Mouse (Mus musculus): ENCODE data around the gene Pfdn4. TPM values are rescaled to one million over a fixed set of nuclear protein-coding genes. Genes with fewer than 3 reads are reported as not detected.
A peak's percentile ranks its signal among the peaks of the same experiment; 100 is the strongest.

The Pfdn4 gene
- polyA plus RNA-seq, 1 experiment from 2014 or later, result 48.1 TPM

GRCm38 (mm10) chr2:170497091-170497566 lies 901 bp downstream of the Pfdn4 start, which contains the start of gene Cyp24a1:
TSS of gene Cyp24a1 (minus strand) at chr2:170497145.
- WGBS, result under 1% methylated on average over 34 of the region's 36 CpGs
- no peak within 1 kb of the TSS for H3K9ac ChIP-seq (ENCODE audit: low read length)
- H3K36me3 ChIP-seq (ENCODE audit: control insufficient read depth, insufficient read depth, low read length), result no peaks in the 10 kb centered on the region
- H3K27ac ChIP-seq (replicated peaks in 1 of 2; ENCODE audit: control insufficient read depth in 1 of 2, insufficient read depth in 1 of 2, low read depth in 2 of 2, low read length in 2 of 2), result no peak within 1 kb of the TSS
- H3K4me3 ChIP-seq (ENCODE audit: control insufficient read depth in 1 of 2, insufficient read depth in 1 of 2, low read depth in 1 of 2, low read length in 2 of 2), result peak within 1 kb of the TSS in 1 of 2 experiments; percentile 17; a peak in 2 of 4 replicates
- H3K4me1 ChIP-seq (ENCODE audit: control insufficient read depth in 2 of 2, insufficient read depth in 2 of 2, low read length in 2 of 2), result peaks cover 2 to 10% of the 10 kb centered on the region in 2 experiments; a peak in 3 of 4 replicates
- no peaks in the 10 kb centered on the region for H3K9me3 ChIP-seq (ENCODE audit: control insufficient read depth, low read length)
- peaks cover 91% of the 10 kb centered on the region for H3K27me3 ChIP-seq (ENCODE audit: control insufficient read depth, insufficient read depth, low read length)
- 0 out of 2 replicates have a peak, but pooled peaks have one; percentile 21 for ATAC-seq (ENCODE audit: insufficient number of reproducible peaks, insufficient read depth, low FRiP score, low read depth)
- peak within 1 kb of the TSS; percentile 45 for H3K4me2 ChIP-seq (ENCODE audit: low read length)

GRCm38 (mm10) chr2:170498011-170498410 lies 1.8 kb downstream of the Pfdn4 start:
- H3K27me3 ChIP-seq (ENCODE audit: control insufficient read depth, insufficient read depth, low read length), result peaks cover 93% of the 10 kb centered on the region
- 20% methylated on average over 8 of the region's 8 CpGs for WGBS
- no peak overlapping the region for H3K4me2 ChIP-seq (ENCODE audit: low read length)
- no peak for ATAC-seq (ENCODE audit: insufficient number of reproducible peaks, insufficient read depth, low FRiP score, low read depth)
- no peak overlapping the region for H3K4me3 ChIP-seq (ENCODE audit: control insufficient read depth in 1 of 2, insufficient read depth in 1 of 2, low read depth in 1 of 2, low read length in 2 of 2)
- H3K36me3 ChIP-seq (ENCODE audit: control insufficient read depth, insufficient read depth, low read length), result no peaks in the 10 kb centered on the region
- H3K4me1 ChIP-seq (ENCODE audit: control insufficient read depth in 2 of 2, insufficient read depth in 2 of 2, low read length in 2 of 2), result peaks cover 2 to 10% of the 10 kb centered on the region in 2 experiments; a peak in 3 of 4 replicates
- H3K27ac ChIP-seq (replicated peaks in 1 of 2; ENCODE audit: control insufficient read depth in 1 of 2, insufficient read depth in 1 of 2, low read depth in 2 of 2, low read length in 2 of 2), result no peak overlapping the region
- no peaks in the 10 kb centered on the region for H3K9me3 ChIP-seq (ENCODE audit: control insufficient read depth, low read length)
- H3K9ac ChIP-seq (ENCODE audit: low read length), result no peak overlapping the region

- H3K9ac ChIP-seq (ENCODE audit: low read length), result no peak overlapping the region
- no peak for ATAC-seq (ENCODE audit: insufficient number of reproducible peaks, insufficient read depth, low FRiP score, low read depth)
- no peak overlapping the region for H3K4me2 ChIP-seq (ENCODE audit: low read length)
- no peaks in the 10 kb centered on the region for H3K9me3 ChIP-seq (ENCODE audit: control insufficient read depth, low read length)
- no peaks in the 10 kb centered on the region for H3K36me3 ChIP-seq (ENCODE audit: control insufficient read depth, insufficient read depth, low read length)
- H3K4me3 ChIP-seq (ENCODE audit: control insufficient read depth in 1 of 2, insufficient read depth in 1 of 2, low read depth in 1 of 2, low read length in 2 of 2), result no peak overlapping the region
- 17% methylated on average over 8 of the region's 8 CpGs for WGBS
- no peaks in the 10 kb centered on the region; a peak in 1 of 4 replicates for H3K4me1 ChIP-seq (ENCODE audit: control insufficient read depth in 2 of 2, insufficient read depth in 2 of 2, low read length in 2 of 2)
- peaks cover 79% of the 10 kb centered on the region for H3K27me3 ChIP-seq (ENCODE audit: control insufficient read depth, insufficient read depth, low read length)
- no peak overlapping the region for H3K27ac ChIP-seq (replicated peaks in 1 of 2; ENCODE audit: control insufficient read depth in 1 of 2, insufficient read depth in 1 of 2, low read depth in 2 of 2, low read length in 2 of 2)
These were observed 7.1 kb downstream of the Pfdn4 start for GRCm38 (mm10) chr2:170503343-170503742.

GRCm38 (mm10) chr2:170503983-170504382 lies 7.8 kb downstream of the Pfdn4 start:
- Histone ChIP-seq H3K9me3 (ENCODE audit: control insufficient read depth, low read length) (no peaks in the 10 kb centered on the region), H3K4me3 (ENCODE audit: control insufficient read depth in 1 of 2, insufficient read depth in 1 of 2, low read depth in 1 of 2, low read length in 2 of 2) (no peak overlapping the region), H3K4me2 (ENCODE audit: low read length) (no peak overlapping the region), H3K36me3 (ENCODE audit: control insufficient read depth, insufficient read depth, low read length) (no peaks in the 10 kb centered on the region), H3K27ac (replicated peaks in 1 of 2; ENCODE audit: control insufficient read depth in 1 of 2, insufficient read depth in 1 of 2, low read depth in 2 of 2, low read length in 2 of 2) (no peak overlapping the region), H3K4me1 (ENCODE audit: control insufficient read depth in 2 of 2, insufficient read depth in 2 of 2, low read length in 2 of 2) (no peaks in the 10 kb centered on the region; a peak in 1 of 4 replicates), H3K27me3 (ENCODE audit: control insufficient read depth, insufficient read depth, low read length) (peaks cover 76% of the 10 kb centered on the region), H3K9ac (ENCODE audit: low read length) (no peak overlapping the region)
- 27% methylated on average over 4 of the region's 4 CpGs for WGBS
- ATAC-seq (ENCODE audit: insufficient number of reproducible peaks, insufficient read depth, low FRiP score, low read depth), result no peak

GRCm38 (mm10) chr2:170507734-170508133 lies 11.5 kb downstream of the Pfdn4 start:
- H3K9ac ChIP-seq (ENCODE audit: low read length), result no peak overlapping the region
- H3K4me2 ChIP-seq (ENCODE audit: low read length), result no peak overlapping the region
- H3K36me3 ChIP-seq (ENCODE audit: control insufficient read depth, insufficient read depth, low read length), result no peaks in the 10 kb centered on the region
- H3K4me3 ChIP-seq (ENCODE audit: control insufficient read depth in 1 of 2, insufficient read depth in 1 of 2, low read depth in 1 of 2, low read length in 2 of 2), result no peak overlapping the region
- peaks cover 5 to 9% of the 10 kb centered on the region in 2 experiments for H3K4me1 ChIP-seq (ENCODE audit: control insufficient read depth in 2 of 2, insufficient read depth in 2 of 2, low read length in 2 of 2)
- ATAC-seq (ENCODE audit: insufficient number of reproducible peaks, insufficient read depth, low FRiP score, low read depth), result no peak
- H3K27me3 ChIP-seq (ENCODE audit: control insufficient read depth, insufficient read depth, low read length), result peaks cover 45% of the 10 kb centered on the region
- no peaks in the 10 kb centered on the region for H3K9me3 ChIP-seq (ENCODE audit: control insufficient read depth, low read length)
- H3K27ac ChIP-seq (replicated peaks in 1 of 2; ENCODE audit: control insufficient read depth in 1 of 2, insufficient read depth in 1 of 2, low read depth in 2 of 2, low read length in 2 of 2), result no peak overlapping the region
- 7% methylated on average over 10 of the region's 10 CpGs for WGBS

- Histone ChIP-seq H3K36me3 (ENCODE audit: control insufficient read depth, insufficient read depth, low read length) (no peaks in the 10 kb centered on the region), H3K27me3 (ENCODE audit: control insufficient read depth, insufficient read depth, low read length) (peaks cover 35% of the 10 kb centered on the region), H3K4me1 (ENCODE audit: control insufficient read depth in 2 of 2, insufficient read depth in 2 of 2, low read length in 2 of 2) (peaks cover 7 to 11% of the 10 kb centered on the region in 2 experiments), H3K9me3 (ENCODE audit: control insufficient read depth, low read length) (no peaks in the 10 kb centered on the region), H3K4me2 (ENCODE audit: low read length) (peak overlapping the region; percentile 66), H3K4me3 (ENCODE audit: control insufficient read depth in 1 of 2, insufficient read depth in 1 of 2, low read depth in 1 of 2, low read length in 2 of 2) (peak overlapping the region; percentile 35 to 39), H3K9ac (ENCODE audit: low read length) (0 out of 2 replicates have a peak overlapping the region, but pooled peaks have one; percentile 44), H3K27ac (replicated peaks in 1 of 2; ENCODE audit: control insufficient read depth in 1 of 2, insufficient read depth in 1 of 2, low read depth in 2 of 2, low read length in 2 of 2) (no peak overlapping the region)
- 3% methylated on average over 12 of the region's 12 CpGs for WGBS
- no peak for ATAC-seq (ENCODE audit: insufficient number of reproducible peaks, insufficient read depth, low FRiP score, low read depth)
These were observed 12.6 kb downstream of the Pfdn4 start for GRCm38 (mm10) chr2:170508821-170509220.

- 1% methylated on average over 61 of the region's 69 CpGs for WGBS
- H3K27me3 ChIP-seq (ENCODE audit: control insufficient read depth, insufficient read depth, low read length), result peaks cover 19% of the 10 kb centered on the region
- peaks cover 9% of the 10 kb centered on the region for H3K36me3 ChIP-seq (ENCODE audit: control insufficient read depth, insufficient read depth, low read length)
- H3K9ac ChIP-seq (ENCODE audit: low read length), result peak overlapping the region; percentile 90
- ATAC-seq (ENCODE audit: insufficient number of reproducible peaks, insufficient read depth, low FRiP score, low read depth), result peak; percentile 58; the same call in 1 of the 2 replicates
- H3K9me3 ChIP-seq (ENCODE audit: control insufficient read depth, low read length), result no peaks in the 10 kb centered on the region
- peak overlapping the region; percentile 72 for H3K4me2 ChIP-seq (ENCODE audit: low read length)
- H3K4me1 ChIP-seq (ENCODE audit: control insufficient read depth in 2 of 2, insufficient read depth in 2 of 2, low read length in 2 of 2), result peaks cover 7 to 11% of the 10 kb centered on the region in 2 experiments
- H3K4me3 ChIP-seq (ENCODE audit: control insufficient read depth in 1 of 2, insufficient read depth in 1 of 2, low read depth in 1 of 2, low read length in 2 of 2), result peak overlapping the region; percentile 83 to 94
- H3K27ac ChIP-seq (replicated peaks in 1 of 2; ENCODE audit: control insufficient read depth in 1 of 2, insufficient read depth in 1 of 2, low read depth in 2 of 2, low read length in 2 of 2), result peak overlapping the region; percentile 60 to 93
These were observed 15.1 kb downstream of the Pfdn4 start for GRCm38 (mm10) chr2:170511073-170511891.

Measured in heart, embryonic 14.5 days (tissue).